Mouse (Mus musculus) layer of hippocampus, postnatal 14 days (tissue): ENCODE results near the gene Ipo5. TPM values are rescaled to one million over a fixed set of nuclear protein-coding genes. Genes with fewer than 3 reads are reported as not detected.

ENCODE experiments used
- total RNA-seq, 2 experiments: library from RNA; stranded (reverse); gene quantifications; 2 replicates each; pipeline ENCODE4 v1.2.3; 2021

The Ipo5 gene
- total RNA-seq, 2 experiments from 2014 or later: 98.5 to 102 TPM

Other genes starting within 250 kb of the Ipo5 start
- 10 to 100 TPM; 88.3 to 92.0 TPM for gene Farp1, start 124.0 kb downstream of the Ipo5 start, total RNA-seq